Mouse (Mus musculus) kidney, postnatal 0 days (tissue): ENCODE results near the gene Zswim8. TPM values are rescaled to one million over a fixed set of nuclear protein-coding genes. Genes with fewer than 3 reads are reported as not detected.

Experiments used
- ATAC-seq: fragments of 200-750 bp; cut with Nextera tagmentation; replicated peaks from 2 replicates; pipeline ENCODE4 v1.8.0; 2017; ENCODE audit warnings: low read depth, moderate number of reproducible peaks, moderate TSS enrichment, moderate library complexity; ENCODE audit not compliant: low FRiP score
- DNase-seq: peaks from one replicate; pipeline ENCODE4 v3.0.0-alpha.2; 2016; ENCODE audit warnings: low spot score
- H3K27ac ChIP-seq: fragments of 300-500 bp; sonication (generic); 2 replicates; pipeline ENCODE4 v1.5.1; 2014; ENCODE audit warnings: mild to moderate bottlenecking
- H3K27me3 ChIP-seq: fragments of 300-500 bp; sonication (generic); 2 replicates; pipeline ENCODE4 v1.6.1; 2014; ENCODE audit warnings: low read length, mixed read lengths; ENCODE audit not compliant: insufficient read depth
- H3K36me3 ChIP-seq: fragments of 300-500 bp; sonication (generic); 2 replicates; pipeline ENCODE4 v1.6.1; 2014; ENCODE audit warnings: low read length, mixed read lengths; ENCODE audit not compliant: insufficient read depth
- H3K4me1 ChIP-seq: fragments of 300-500 bp; sonication (generic); replicated peaks from 2 replicates; pipeline ENCODE4 v1.6.1; 2014; ENCODE audit warnings: antibody characterized with exemption, low read length, mixed read lengths; ENCODE audit not compliant: insufficient read depth
- H3K4me2 ChIP-seq: fragments of 300-500 bp; sonication (generic); 2 replicates; pipeline ENCODE4 v1.6.1; 2014; ENCODE audit warnings: mild to moderate bottlenecking, low read length, moderate library complexity, mixed read lengths
- H3K4me3 ChIP-seq: fragments of 300-500 bp; sonication (generic); replicated peaks from 2 replicates; pipeline ENCODE4 v1.5.1; 2014; ENCODE audit warnings: low read depth, low read length
- H3K9ac ChIP-seq: fragments of 300-500 bp; sonication (generic); 2 replicates; pipeline ENCODE4 v1.6.1; 2014; ENCODE audit warnings: low read depth, low read length
- H3K9me3 ChIP-seq: fragments of 300-500 bp; sonication (generic); replicated peaks from 2 replicates; pipeline ENCODE4 v1.6.1; 2016; ENCODE audit warnings: low read length, inconsistent platforms, mixed read lengths
- CTCF ChIP-seq: IDR thresholded peaks from 2 replicates; pipeline ENCODE4 v1.5.1; 2016; ENCODE audit warnings: antibody characterized with exemption, low read depth, mild to moderate bottlenecking, moderate library complexity
- WGBS: fragments of 180-500 bp; shearing (Covaris S2); extraction: QIAGEN DNeasy Blood & Tissue Kit; methylation state at CpG from one replicate; pipeline ENCODE4 v1.1.7; 2014; 5-methylcytosine and 5-hydroxymethylcytosine counted together
- polyA plus RNA-seq: library from polyadenylated mRNA; unstranded; fragments of >200 nt; fragmentation: Nextera tagmentation; extraction: Ambion mirVana; gene quantifications from 2 replicates; pipeline ENCODE4 v1.2.1, GENCODE M21; 2015

Gene Zswim8
- polyA plus RNA-seq, 1 experiment from 2014 or later: 20.2 TPM

DNA sequence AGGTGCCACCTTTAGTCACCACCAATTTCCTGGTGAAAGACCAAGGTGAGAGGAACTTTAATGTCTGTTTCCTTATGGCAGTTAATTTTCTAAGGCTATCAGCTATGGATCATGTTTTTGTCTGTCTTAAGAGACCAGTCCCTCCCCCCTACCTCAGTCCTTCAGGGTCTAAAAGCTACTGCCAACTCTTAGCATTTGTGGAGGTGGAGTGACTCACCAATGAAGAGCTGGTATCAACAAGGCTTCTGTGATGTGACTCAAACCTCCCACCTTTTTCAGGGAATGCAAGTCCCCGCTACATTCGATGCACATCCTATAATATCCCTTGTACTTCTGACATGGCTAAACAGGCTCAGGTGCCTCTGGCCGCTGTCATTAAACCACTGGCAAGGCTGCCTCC lies 20.8 kb upstream of the Zswim8 start:
- no peak for TF ChIP-seq CTCF
- 99% methylated on average over 3 of the region's 3 CpGs for WGBS
- Histone ChIP-seq H3K27me3 (no peaks in the 10 kb centered on the region), H3K9ac (no peak overlapping the region), H3K9me3 (no peaks in the 10 kb centered on the region), H3K36me3 (peaks cover 93% of the 10 kb centered on the region), H3K4me3 (no peak overlapping the region), H3K27ac (no peak overlapping the region), H3K4me2 (no peak overlapping the region), H3K4me1 (no peaks in the 10 kb centered on the region)
- DNase-seq (no peak), ATAC-seq (no peak)

DNA sequence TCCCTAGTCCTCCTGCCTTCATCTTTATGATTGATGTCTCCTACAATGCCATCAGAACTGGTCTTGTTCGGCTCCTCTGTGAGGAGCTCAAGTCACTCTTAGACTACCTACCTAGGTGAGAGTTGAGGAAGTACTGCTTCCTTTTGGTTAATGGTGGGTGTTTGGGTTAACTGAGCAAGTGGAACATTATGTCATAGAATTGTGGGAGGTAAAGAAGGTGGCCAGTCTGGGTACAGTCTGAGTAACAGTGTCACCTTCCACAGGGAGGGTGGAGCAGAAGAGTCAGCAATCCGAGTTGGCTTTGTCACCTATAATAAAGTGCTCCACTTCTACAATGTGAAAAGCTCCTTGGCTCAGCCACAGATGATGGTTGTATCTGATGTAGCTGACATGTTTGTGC lies 18.3 kb upstream of the Zswim8 start:
- no peak for DNase-seq
- no peak for TF ChIP-seq CTCF
- no peaks in the 10 kb centered on the region for H3K27me3 ChIP-seq
- WGBS: 79% methylated on average over 2 of the region's 2 CpGs
- no peak overlapping the region for H3K4me3 ChIP-seq
- no peak overlapping the region for H3K27ac ChIP-seq
- H3K36me3 ChIP-seq: peaks cover 92% of the 10 kb centered on the region
- no peaks in the 10 kb centered on the region for H3K9me3 ChIP-seq
- H3K4me1 ChIP-seq: 0 out of 2 replicates have a peak, but pooled peaks cover 4% of the 10 kb centered on the region
- H3K9ac ChIP-seq: no peak overlapping the region
- ATAC-seq: no peak
- H3K4me2 ChIP-seq: no peak overlapping the region

DNA sequence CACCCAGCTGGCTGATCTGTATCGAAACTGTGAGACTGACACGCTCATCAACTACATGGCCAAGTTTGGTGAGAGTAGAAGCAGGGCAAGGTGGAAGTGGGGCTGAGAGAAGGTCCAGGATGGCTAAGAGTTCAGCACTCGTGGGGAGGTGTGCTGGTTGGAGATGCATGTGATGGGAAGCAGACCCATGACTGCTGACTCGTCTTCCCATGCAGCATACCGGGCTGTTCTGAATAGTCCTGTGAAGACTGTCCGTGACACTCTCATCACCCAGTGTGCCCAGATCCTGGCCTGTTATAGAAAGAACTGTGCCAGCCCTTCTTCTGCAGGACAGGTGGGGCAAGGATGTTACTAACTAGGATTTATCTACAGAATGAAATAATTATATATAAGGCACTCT lies 15.6 kb upstream of the Zswim8 start:
- no peak for ATAC-seq
- Histone ChIP-seq H3K36me3 (peaks cover 67% of the 10 kb centered on the region), H3K9me3 (no peaks in the 10 kb centered on the region), H3K27me3 (no peaks in the 10 kb centered on the region), H3K4me1 (peaks cover 15% of the 10 kb centered on the region; the same call in 1 of the 2 replicates), H3K27ac (no peak overlapping the region), H3K9ac (no peak overlapping the region), H3K4me2 (no peak overlapping the region), H3K4me3 (no peak overlapping the region)
- 89% methylated on average over 6 of the region's 6 CpGs for WGBS
- TF ChIP-seq CTCF: no peak
- DNase-seq: no peak

DNA sequence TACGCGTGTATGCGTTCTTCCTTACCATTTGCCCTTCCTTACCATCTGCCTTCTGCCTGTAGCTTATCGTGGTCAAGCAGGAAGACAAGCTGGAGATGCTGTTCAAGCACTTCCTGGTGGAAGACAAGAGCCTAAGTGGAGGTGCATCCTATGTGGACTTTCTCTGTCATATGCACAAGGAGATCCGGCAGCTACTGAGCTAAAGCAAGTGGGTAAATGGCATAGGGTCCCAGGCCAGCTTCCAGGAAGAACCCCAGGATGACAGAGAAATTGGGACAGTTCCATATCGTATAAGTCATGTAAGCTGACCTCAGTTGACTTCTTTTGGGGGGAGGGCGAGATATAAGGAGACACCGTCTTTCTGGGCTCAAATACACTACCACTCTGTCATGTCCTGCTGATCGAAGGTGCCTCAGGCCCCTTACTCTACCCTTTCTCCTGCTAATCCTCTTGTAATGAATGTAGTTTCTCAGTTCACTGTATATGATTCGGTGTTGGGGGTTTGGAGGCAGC lies 13.7 kb upstream of the Zswim8 start:
- no peak overlapping the region for H3K27ac ChIP-seq
- H3K9ac ChIP-seq: no peak overlapping the region
- H3K4me1 ChIP-seq: peaks cover 21% of the 10 kb centered on the region; the same call in 1 of the 2 replicates
- ATAC-seq (no peak), DNase-seq (no peak)
- H3K36me3 ChIP-seq: peaks cover 51% of the 10 kb centered on the region
- no peaks in the 10 kb centered on the region for H3K27me3 ChIP-seq
- no peak overlapping the region for H3K4me3 ChIP-seq
- WGBS: 87% methylated on average over 10 of the region's 10 CpGs
- no peak for TF ChIP-seq CTCF
- H3K9me3 ChIP-seq: no peaks in the 10 kb centered on the region
- H3K4me2 ChIP-seq: no peak overlapping the region

DNA sequence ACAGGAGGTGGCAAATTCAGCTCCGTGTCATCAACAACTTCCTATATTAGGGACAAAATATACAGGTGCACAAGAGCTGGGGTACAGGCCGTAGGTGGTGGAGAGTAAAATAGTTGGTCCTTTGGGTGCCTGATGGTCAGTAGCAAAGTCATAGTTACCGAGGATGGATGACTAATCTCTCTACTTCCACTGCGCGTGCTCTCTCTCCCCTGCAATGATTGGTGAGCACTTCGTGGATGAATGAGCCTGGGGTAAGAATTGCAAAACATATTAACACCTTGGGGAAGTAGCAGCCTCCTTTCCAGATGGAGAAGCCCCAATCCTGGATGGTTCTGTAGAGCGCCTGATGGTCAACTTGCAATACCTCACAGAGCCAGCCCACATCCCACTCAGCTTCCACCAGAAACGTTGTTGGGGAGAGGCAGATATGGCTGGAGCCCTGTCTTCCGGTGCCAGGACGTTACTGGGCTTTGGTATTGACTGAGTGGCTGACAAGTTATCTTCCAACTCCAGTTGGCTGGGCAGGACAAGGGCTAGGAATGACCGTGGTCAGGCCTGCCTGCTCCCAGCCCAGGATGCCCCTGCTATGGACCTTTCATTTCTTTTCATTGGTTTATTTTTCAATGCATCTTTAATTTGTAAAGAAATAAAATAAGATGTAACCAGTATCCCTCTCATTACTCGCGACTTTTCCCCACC lies 13.0 kb upstream of the Zswim8 start:
- Histone ChIP-seq H3K27me3 (no peaks in the 10 kb centered on the region), H3K9me3 (no peaks in the 10 kb centered on the region), H3K9ac (peak overlapping the region; percentile 92), H3K36me3 (peaks cover 46% of the 10 kb centered on the region), H3K4me3 (peak overlapping the region; percentile 92), H3K4me2 (peak overlapping the region; percentile 85), H3K27ac (peak overlapping the region; percentile 99), H3K4me1 (peaks cover 24% of the 10 kb centered on the region; the same call in 1 of the 2 replicates)
- ATAC-seq (peak; percentile 18), DNase-seq (no peak)
- TF ChIP-seq CTCF: no peak
- 44% methylated on average over 13 of the region's 13 CpGs for WGBS

DNA sequence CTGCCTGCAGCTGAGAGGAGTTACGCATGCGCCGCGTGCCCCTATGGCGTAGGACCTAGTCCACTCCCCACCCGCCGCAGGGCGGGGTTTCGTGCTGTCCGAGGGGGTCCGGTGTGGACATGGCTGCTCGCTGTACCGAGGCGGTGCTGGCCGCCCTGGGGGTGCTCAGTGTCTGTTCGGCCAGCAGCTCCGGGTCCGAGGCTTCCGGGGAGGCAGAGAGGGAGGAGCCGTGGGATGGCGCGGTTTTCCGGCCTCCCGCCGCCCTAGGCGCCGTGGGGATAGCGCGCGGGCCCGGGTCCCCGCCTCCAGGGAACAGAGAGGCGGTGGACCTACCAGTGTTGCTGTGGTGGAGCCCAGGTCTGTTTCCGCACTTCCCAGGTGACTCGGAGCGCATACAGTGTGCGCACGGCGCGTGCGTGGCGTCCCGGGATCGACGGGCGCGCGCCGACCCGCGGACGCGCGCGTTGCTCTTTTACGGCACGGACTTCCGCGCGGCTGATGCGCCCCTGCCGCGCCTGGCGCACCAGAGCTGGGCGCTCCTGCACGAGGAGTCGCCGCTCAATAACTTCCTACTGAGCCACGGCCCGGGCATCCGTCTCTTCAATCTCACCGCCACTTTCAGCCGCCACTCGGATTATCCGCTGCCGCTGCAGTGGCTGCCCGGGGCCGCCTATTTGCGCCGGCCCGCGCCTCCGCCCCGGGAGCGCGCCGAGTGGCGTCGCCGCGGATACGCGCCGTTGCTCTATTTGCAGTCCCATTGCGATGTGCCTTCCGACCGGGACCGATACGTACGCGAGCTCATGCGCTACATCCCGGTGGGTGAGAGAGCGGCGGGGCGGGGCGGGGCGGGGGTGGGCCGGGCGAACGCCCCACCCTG lies 12.2 kb upstream of the Zswim8 start, which contains the start of gene Fut11:
TSS of gene Fut11 (plus strand) at position 85 of the 877 bp plus-strand sequence.
- peak within 1 kb of the TSS; percentile 99 for H3K27ac ChIP-seq
- peak within 1 kb of the TSS; percentile 92 for H3K9ac ChIP-seq
- under 1% methylated on average over 97 of the region's 111 CpGs for WGBS
- H3K4me2 ChIP-seq: peak within 1 kb of the TSS; percentile 85
- no peak for TF ChIP-seq CTCF
- DNase-seq: peak; percentile 95
- H3K9me3 ChIP-seq: no peaks in the 10 kb centered on the region
- ATAC-seq: peak; percentile 92
- H3K4me3 ChIP-seq: peak within 1 kb of the TSS; percentile 92
- H3K27me3 ChIP-seq: no peaks in the 10 kb centered on the region
- peaks cover 24% of the 10 kb centered on the region; the same call in 1 of the 2 replicates for H3K4me1 ChIP-seq
- H3K36me3 ChIP-seq: peaks cover 39% of the 10 kb centered on the region
